Mouse (Mus musculus): ENCODE results near the gene Ikzf1.

Gene Ikzf1

GRCm38 (mm10) chr11:11752859-11753258 lies 68.1 kb downstream of the Ikzf1 start:
- no peak for TF ChIP-seq GATA4 (IDR thresholded peaks at IDR 0.05; ENCODE audit: insufficient replicate concordance, low read length)

- no peak for TF ChIP-seq GATA4 (IDR thresholded peaks at IDR 0.05; ENCODE audit: insufficient replicate concordance, low read length)
These were observed 73.3 kb downstream of the Ikzf1 start for GRCm38 (mm10) chr11:11758121-11758520.

- no peak for TF ChIP-seq GATA4 (IDR thresholded peaks at IDR 0.05; ENCODE audit: insufficient replicate concordance, low read length)
These were observed 74.1 kb downstream of the Ikzf1 start for GRCm38 (mm10) chr11:11758883-11759282.

GRCm38 (mm10) chr11:11763211-11763666 lies 78.4 kb downstream of the Ikzf1 start:
- TF ChIP-seq GATA4 (IDR thresholded peaks at IDR 0.05; ENCODE audit: insufficient replicate concordance, low read length): no peak

- TF ChIP-seq GATA4 (IDR thresholded peaks at IDR 0.05; ENCODE audit: insufficient replicate concordance, low read length): no peak
These were observed 80.6 kb downstream of the Ikzf1 start for GRCm38 (mm10) chr11:11765414-11765813.

GRCm38 (mm10) chr11:11766105-11766504 lies 81.3 kb downstream of the Ikzf1 start:
- no peak for TF ChIP-seq GATA4 (IDR thresholded peaks at IDR 0.05; ENCODE audit: insufficient replicate concordance, low read length)

GRCm38 (mm10) chr11:11766736-11767135 lies 81.9 kb downstream of the Ikzf1 start:
- no peak for TF ChIP-seq GATA4 (IDR thresholded peaks at IDR 0.05; ENCODE audit: insufficient replicate concordance, low read length)

- TF ChIP-seq GATA4 (IDR thresholded peaks at IDR 0.05; ENCODE audit: insufficient replicate concordance, low read length): no peak
These were observed 83.3 kb downstream of the Ikzf1 start for GRCm38 (mm10) chr11:11768057-11768456.

- TF ChIP-seq GATA4 (IDR thresholded peaks at IDR 0.05; ENCODE audit: insufficient replicate concordance, low read length): no peak
These were observed 84.5 kb downstream of the Ikzf1 start for GRCm38 (mm10) chr11:11769281-11769680.

GRCm38 (mm10) chr11:11770691-11771090 lies 85.9 kb downstream of the Ikzf1 start:
- no peak for TF ChIP-seq GATA4 (IDR thresholded peaks at IDR 0.05; ENCODE audit: insufficient replicate concordance, low read length)

- TF ChIP-seq GATA4 (IDR thresholded peaks at IDR 0.05; ENCODE audit: insufficient replicate concordance, low read length): no peak
These were observed 87.4 kb downstream of the Ikzf1 start for GRCm38 (mm10) chr11:11772196-11772595.

GRCm38 (mm10) chr11:11774384-11774783 lies 89.6 kb downstream of the Ikzf1 start:
- TF ChIP-seq GATA4 (IDR thresholded peaks at IDR 0.05; ENCODE audit: insufficient replicate concordance, low read length): no peak

- TF ChIP-seq GATA4 (IDR thresholded peaks at IDR 0.05; ENCODE audit: insufficient replicate concordance, low read length): no peak
These were observed 90.1 kb downstream of the Ikzf1 start for GRCm38 (mm10) chr11:11774893-11775292.

GRCm38 (mm10) chr11:11776071-11776821 lies 91.4 kb downstream of the Ikzf1 start:
- TF ChIP-seq GATA4 (IDR thresholded peaks at IDR 0.05; ENCODE audit: insufficient replicate concordance, low read length): no peak

GRCm38 (mm10) chr11:11776822-11777174 lies 92.0 kb downstream of the Ikzf1 start:
- no peak for TF ChIP-seq GATA4 (IDR thresholded peaks at IDR 0.05; ENCODE audit: insufficient replicate concordance, low read length)

- no peak for TF ChIP-seq GATA4 (IDR thresholded peaks at IDR 0.05; ENCODE audit: insufficient replicate concordance, low read length)
These were observed 92.4 kb downstream of the Ikzf1 start for GRCm38 (mm10) chr11:11777246-11777645.

GRCm38 (mm10) chr11:11777796-11778195 lies 93.0 kb downstream of the Ikzf1 start:
- TF ChIP-seq GATA4 (IDR thresholded peaks at IDR 0.05; ENCODE audit: insufficient replicate concordance, low read length): no peak
